Mouse (Mus musculus): ENCODE measurements at regions not wholly inside any gene's neighbourhood (a gene's known extent, or its start where the extent isn't known, plus 50 kb on each side); places are given as distances from the start of the nearest gene placed in this dataset.

GRCm38 (mm10) chr7:68975956-68976355 is 226.9 kb upstream of the Arrdc4 start:
- TF ChIP-seq CTCF (IDR thresholded peaks at IDR 0.05), result no peak
- TF ChIP-seq POLR2A (IDR thresholded peaks at IDR 0.05; ENCODE audit: insufficient read depth, low read depth, low read length), result no peak

Measured in heart, adult 2 months (tissue).